Mouse (Mus musculus) hindbrain, embryonic 15.5 days (tissue): ENCODE results near the gene Lcp2. TPM values are rescaled to one million over a fixed set of nuclear protein-coding genes. Genes with fewer than 3 reads are reported as not detected.

Experiments used
- ATAC-seq: fragments of 200-750 bp; cut with Nextera tagmentation; 2 replicates; pipeline ENCODE4 v1.8.0; 2017; ENCODE audit warnings: low read depth, moderate number of reproducible peaks, moderate TSS enrichment; ENCODE audit not compliant: low FRiP score
- H3K27ac ChIP-seq: fragments of 300-500 bp; sonication (generic); replicated peaks from 2 replicates; pipeline ENCODE4 v1.5.1; 2015; ENCODE audit warnings: mild to moderate bottlenecking, inconsistent platforms
- H3K27me3 ChIP-seq: fragments of 300-500 bp; sonication (generic); 2 replicates; pipeline ENCODE4 v1.6.1; 2015; ENCODE audit warnings: control low read depth, inconsistent platforms
- H3K36me3 ChIP-seq: fragments of 300-500 bp; sonication (generic); 2 replicates; pipeline ENCODE4 v1.6.1; 2015; ENCODE audit warnings: control low read depth, inconsistent platforms
- H3K4me1 ChIP-seq: fragments of 300-500 bp; sonication (generic); replicated peaks from 2 replicates; pipeline ENCODE4 v1.6.1; 2015; ENCODE audit warnings: control low read depth, inconsistent platforms
- H3K4me2 ChIP-seq: fragments of 300-500 bp; sonication (generic); 2 replicates; pipeline ENCODE4 v1.6.1; 2015; ENCODE audit warnings: moderate library complexity, mild to moderate bottlenecking, inconsistent platforms
- H3K4me3 ChIP-seq: fragments of 300-500 bp; sonication (generic); 2 replicates; pipeline ENCODE4 v1.5.1; 2015; ENCODE audit warnings: mild to moderate bottlenecking, inconsistent platforms
- H3K9ac ChIP-seq: fragments of 300-500 bp; sonication (generic); 2 replicates; pipeline ENCODE4 v1.6.1; 2015; ENCODE audit warnings: inconsistent platforms
- H3K9me3 ChIP-seq: fragments of 300-500 bp; sonication (generic); 2 replicates; pipeline ENCODE4 v1.6.1; 2016; ENCODE audit warnings: control low read depth, inconsistent platforms
- WGBS: fragments of 180-500 bp; shearing (Covaris S2); methylation state at CpG from one replicate; pipeline ENCODE4 v1.1.7; 2015; 5-methylcytosine and 5-hydroxymethylcytosine counted together
- polyA plus RNA-seq: library from polyadenylated mRNA; unstranded; fragments of >200 nt; fragmentation: Nextera tagmentation; extraction: Ambion mirVana; gene quantifications from 2 replicates; pipeline ENCODE4 v1.2.1, GENCODE M21; 2015

Gene Lcp2
- polyA plus RNA-seq, 1 experiment from 2014 or later: 1.7 TPM

- Histone ChIP-seq H3K4me2 (no peak overlapping the region), H3K4me1 (no peaks in the 10 kb centered on the region), H3K9ac (no peak overlapping the region), H3K9me3 (no peaks in the 10 kb centered on the region), H3K36me3 (no peaks in the 10 kb centered on the region), H3K27ac (no peak overlapping the region), H3K27me3 (no peaks in the 10 kb centered on the region), H3K4me3 (no peak overlapping the region)
- 81% methylated on average over 6 of the region's 6 CpGs for WGBS
- no peak for ATAC-seq
Observed at GRCm38 (mm10) chr11:34012007-34012652, 34.6 kb upstream of the Lcp2 start.

DNA sequence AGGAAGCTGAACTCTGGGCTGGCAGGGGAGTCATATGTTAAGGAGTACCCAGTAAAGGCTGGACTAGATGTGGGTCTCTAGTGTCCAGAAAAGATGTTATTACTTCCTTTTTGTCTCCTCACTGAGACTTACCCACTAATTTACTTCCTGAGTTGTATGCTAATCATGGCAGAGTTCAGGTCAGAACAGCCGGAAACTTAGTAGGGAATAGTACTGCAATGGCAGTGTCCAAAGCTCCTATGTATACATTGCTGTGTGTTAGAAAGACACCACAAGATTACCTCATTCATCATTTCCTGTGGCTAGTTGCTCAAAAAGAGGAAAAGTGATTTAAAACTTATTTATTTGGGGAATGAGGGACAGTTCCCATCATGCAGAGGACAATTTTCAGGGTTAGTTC, 21.6 kb upstream of the Lcp2 start:
- Histone ChIP-seq H3K9ac (no peak overlapping the region), H3K4me1 (no peaks in the 10 kb centered on the region), H3K4me2 (no peak overlapping the region), H3K27ac (no peak overlapping the region), H3K4me3 (no peak overlapping the region), H3K9me3 (no peaks in the 10 kb centered on the region), H3K36me3 (no peaks in the 10 kb centered on the region), H3K27me3 (no peaks in the 10 kb centered on the region)
- no peak for ATAC-seq
- WGBS: 81% methylated on average over 1 of the region's 1 CpGs

DNA sequence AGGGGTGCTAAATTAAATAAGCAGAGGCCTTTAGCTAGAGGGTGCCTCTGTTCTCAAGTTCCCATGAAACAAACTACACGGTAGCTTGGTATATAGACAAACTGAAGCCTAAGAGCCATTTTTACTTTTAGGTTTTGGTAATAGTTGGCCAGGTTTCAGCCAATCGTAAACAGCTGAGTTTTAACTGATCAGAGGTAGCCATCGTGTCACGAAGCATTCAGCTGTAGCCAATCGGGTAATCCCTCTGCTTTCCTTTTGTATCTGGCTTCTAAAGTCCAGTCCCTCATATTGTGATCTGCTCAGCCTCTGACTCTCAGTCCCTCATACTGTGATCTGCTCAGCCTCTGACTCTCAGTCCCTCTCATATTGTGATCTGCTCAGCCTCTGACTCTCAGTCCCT, 17.1 kb upstream of the Lcp2 start:
- no peaks in the 10 kb centered on the region for H3K9me3 ChIP-seq
- 71% methylated on average over 5 of the region's 5 CpGs for WGBS
- no peaks in the 10 kb centered on the region for H3K36me3 ChIP-seq
- no peak overlapping the region for H3K4me3 ChIP-seq
- H3K9ac ChIP-seq: no peak overlapping the region
- no peak overlapping the region for H3K27ac ChIP-seq
- no peak overlapping the region for H3K4me2 ChIP-seq
- H3K27me3 ChIP-seq: no peaks in the 10 kb centered on the region
- no peaks in the 10 kb centered on the region for H3K4me1 ChIP-seq
- no peak for ATAC-seq

GRCm38 (mm10) chr11:34031015-34031805, 15.5 kb upstream of the Lcp2 start:
- Histone ChIP-seq H3K27me3 (no peaks in the 10 kb centered on the region), H3K4me1 (no peaks in the 10 kb centered on the region), H3K27ac (no peak overlapping the region), H3K4me3 (no peak overlapping the region), H3K9me3 (no peaks in the 10 kb centered on the region), H3K9ac (no peak overlapping the region), H3K4me2 (no peak overlapping the region), H3K36me3 (no peaks in the 10 kb centered on the region)
- 73% methylated on average over 8 of the region's 8 CpGs for WGBS
- ATAC-seq: no peak

DNA sequence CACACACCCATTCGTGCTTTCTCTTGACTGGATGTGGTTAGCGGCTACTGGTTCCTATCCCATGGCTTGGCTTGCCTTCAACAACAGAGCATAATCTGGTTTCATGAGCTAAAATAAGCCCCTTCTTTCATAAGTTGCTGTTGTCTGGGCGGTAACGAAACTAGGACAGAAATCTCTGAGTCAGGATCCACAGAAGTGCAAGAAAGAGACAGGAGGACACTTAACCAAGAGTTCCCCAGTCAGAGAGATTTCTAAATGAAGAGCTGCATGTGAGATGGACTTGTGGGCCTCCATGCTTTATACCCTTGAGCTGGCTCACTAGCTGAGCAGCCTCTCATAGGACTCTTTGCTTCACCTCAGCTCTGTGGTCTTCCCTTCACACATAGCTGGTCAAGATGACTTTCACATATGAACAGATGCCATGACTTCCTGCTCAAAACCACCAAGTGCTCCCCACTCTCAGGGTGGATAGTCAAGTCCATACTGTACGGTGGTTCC, 12.7 kb upstream of the Lcp2 start:
- Histone ChIP-seq H3K4me3 (no peak overlapping the region), H3K4me1 (no peaks in the 10 kb centered on the region), H3K27me3 (no peaks in the 10 kb centered on the region), H3K27ac (no peak overlapping the region), H3K4me2 (no peak overlapping the region), H3K9me3 (no peaks in the 10 kb centered on the region), H3K9ac (no peak overlapping the region), H3K36me3 (no peaks in the 10 kb centered on the region)
- WGBS: 95% methylated on average over 5 of the region's 5 CpGs
- no peak for ATAC-seq

- H3K4me3 ChIP-seq: no peak overlapping the region
- ATAC-seq: no peak
- no peak overlapping the region for H3K4me2 ChIP-seq
- no peaks in the 10 kb centered on the region for H3K9me3 ChIP-seq
- H3K4me1 ChIP-seq: no peaks in the 10 kb centered on the region
- H3K9ac ChIP-seq: no peak overlapping the region
- H3K27ac ChIP-seq: no peak overlapping the region
- H3K27me3 ChIP-seq: no peaks in the 10 kb centered on the region
- H3K36me3 ChIP-seq: no peaks in the 10 kb centered on the region
- 78% methylated on average over 2 of the region's 2 CpGs for WGBS
Observed at GRCm38 (mm10) chr11:34034794-34035193, 11.9 kb upstream of the Lcp2 start.

DNA sequence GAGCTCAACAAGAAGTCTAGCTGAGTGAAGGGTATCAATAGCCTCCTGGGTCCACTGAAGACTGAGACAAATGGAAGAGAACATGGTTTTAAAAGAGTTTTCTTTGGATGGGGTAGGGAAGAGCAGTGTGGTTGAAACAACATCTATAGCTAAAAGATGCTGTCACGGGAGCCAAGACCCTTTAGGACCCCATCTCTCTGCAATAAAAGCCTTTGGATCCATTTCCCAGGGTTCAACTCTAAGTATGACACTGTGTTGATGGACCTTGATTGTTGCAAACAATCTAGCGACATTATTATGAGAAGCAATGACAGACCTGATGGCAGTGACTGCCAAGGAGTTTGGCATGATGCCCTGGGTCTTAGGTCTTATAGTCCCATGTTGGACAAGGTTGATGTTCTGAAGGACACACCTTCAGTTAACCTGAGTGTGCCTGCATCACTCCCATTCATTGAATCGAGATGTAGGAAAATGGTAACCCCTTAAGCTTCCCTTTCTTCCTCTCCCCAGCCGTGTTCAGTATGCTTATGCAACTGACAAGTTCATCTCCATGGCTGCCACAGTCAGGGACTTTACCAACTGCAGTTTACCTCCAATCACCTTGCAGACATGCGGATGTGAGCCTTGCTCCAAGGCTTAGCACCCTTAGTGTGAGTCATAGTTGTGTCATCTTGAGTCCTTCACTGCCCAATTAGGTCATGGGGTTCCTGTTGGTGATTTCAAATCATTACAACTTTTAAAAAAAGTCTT, 10.6 kb upstream of the Lcp2 start:
- Histone ChIP-seq H3K4me3 (no peak overlapping the region), H3K9me3 (no peaks in the 10 kb centered on the region), H3K9ac (no peak overlapping the region), H3K27me3 (no peaks in the 10 kb centered on the region), H3K4me1 (no peaks in the 10 kb centered on the region), H3K36me3 (no peaks in the 10 kb centered on the region), H3K4me2 (no peak overlapping the region), H3K27ac (no peak overlapping the region)
- WGBS: 88% methylated on average over 5 of the region's 5 CpGs
- ATAC-seq: no peak

DNA sequence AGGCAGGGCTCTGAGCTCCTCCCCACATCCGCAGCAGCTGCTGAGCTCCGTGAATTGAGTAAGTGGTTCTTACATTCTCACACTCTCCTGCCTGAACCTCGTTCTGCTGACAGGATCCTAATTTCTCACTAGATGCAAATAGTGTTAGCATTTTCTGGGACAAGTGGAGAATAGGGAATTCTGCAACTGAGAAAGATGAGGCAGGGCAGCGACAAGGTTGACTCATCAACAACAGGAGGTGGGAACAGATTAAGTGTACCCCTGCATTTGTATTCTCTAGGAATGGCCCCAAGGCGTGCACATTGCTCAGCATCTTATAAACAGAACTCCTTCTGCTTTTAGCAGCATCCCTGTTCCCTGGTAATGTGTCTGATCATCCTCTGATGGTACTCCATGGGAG, 6.7 kb upstream of the Lcp2 start:
- no peak overlapping the region for H3K4me3 ChIP-seq
- no peaks in the 10 kb centered on the region for H3K36me3 ChIP-seq
- H3K4me2 ChIP-seq: no peak overlapping the region
- H3K27me3 ChIP-seq: no peaks in the 10 kb centered on the region
- H3K9ac ChIP-seq: no peak overlapping the region
- no peak overlapping the region for H3K27ac ChIP-seq
- no peaks in the 10 kb centered on the region for H3K9me3 ChIP-seq
- ATAC-seq: no peak
- H3K4me1 ChIP-seq: no peaks in the 10 kb centered on the region
- WGBS: 71% methylated on average over 5 of the region's 5 CpGs

- 90% methylated on average over 1 of the region's 1 CpGs for WGBS
- Histone ChIP-seq H3K9ac (no peak overlapping the region), H3K27ac (no peak overlapping the region), H3K9me3 (no peaks in the 10 kb centered on the region), H3K4me3 (no peak overlapping the region), H3K27me3 (no peaks in the 10 kb centered on the region), H3K4me1 (no peaks in the 10 kb centered on the region), H3K36me3 (no peaks in the 10 kb centered on the region), H3K4me2 (no peak overlapping the region)
- no peak for ATAC-seq
Observed at GRCm38 (mm10) chr11:34042808-34043207, 3.9 kb upstream of the Lcp2 start.

GRCm38 (mm10) chr11:34047542-34047937, 820 bp downstream of the Lcp2 start:
- H3K9me3 ChIP-seq: no peaks in the 10 kb centered on the region
- H3K9ac ChIP-seq: no peak overlapping the region
- no peaks in the 10 kb centered on the region for H3K27me3 ChIP-seq
- WGBS: 87% methylated on average over 5 of the region's 5 CpGs
- ATAC-seq: no peak
- no peaks in the 10 kb centered on the region for H3K36me3 ChIP-seq
- no peak overlapping the region for H3K4me3 ChIP-seq
- no peak overlapping the region for H3K27ac ChIP-seq
- no peak overlapping the region for H3K4me2 ChIP-seq
- no peaks in the 10 kb centered on the region for H3K4me1 ChIP-seq

DNA sequence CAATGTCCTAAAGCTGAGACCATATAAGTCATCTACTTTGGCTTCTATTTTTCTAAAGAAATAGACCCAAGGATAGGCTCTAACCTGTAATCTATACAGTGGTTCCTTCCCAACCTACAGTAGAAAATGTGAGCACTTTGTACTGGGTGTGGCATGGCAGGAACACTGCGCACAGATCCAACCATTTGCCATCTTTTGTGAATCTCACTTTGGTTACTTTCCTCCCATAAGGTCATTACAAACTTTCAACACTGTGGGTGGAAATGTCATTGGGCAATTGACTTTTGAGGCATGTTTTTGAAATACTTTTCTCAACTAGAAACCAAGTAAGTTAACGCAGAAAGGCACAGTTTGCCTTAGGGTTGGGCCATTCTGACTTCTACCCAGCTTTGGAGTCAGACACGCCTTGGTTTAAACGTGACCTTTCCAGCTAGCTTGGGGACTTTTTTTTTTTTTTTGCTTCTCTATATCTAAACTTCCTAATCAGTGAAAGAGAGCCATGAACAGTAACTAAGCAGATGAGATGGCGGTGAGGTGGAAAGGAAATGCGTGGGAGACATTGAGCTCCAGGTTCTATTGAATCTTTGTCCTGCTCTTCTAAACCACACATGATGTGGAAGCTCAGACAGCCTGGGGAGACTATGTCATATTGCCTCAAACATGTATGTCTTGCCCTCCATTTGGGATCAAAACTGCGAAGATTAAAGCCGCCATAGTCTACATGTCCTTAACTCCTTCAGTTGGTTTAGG, 1.8 kb downstream of the Lcp2 start:
- H3K4me1 ChIP-seq: no peaks in the 10 kb centered on the region
- ATAC-seq: no peak
- no peak overlapping the region for H3K4me2 ChIP-seq
- no peak overlapping the region for H3K27ac ChIP-seq
- no peak overlapping the region for H3K4me3 ChIP-seq
- H3K27me3 ChIP-seq: no peaks in the 10 kb centered on the region
- no peaks in the 10 kb centered on the region for H3K9me3 ChIP-seq
- no peak overlapping the region for H3K9ac ChIP-seq
- 91% methylated on average over 8 of the region's 8 CpGs for WGBS
- no peaks in the 10 kb centered on the region for H3K36me3 ChIP-seq

GRCm38 (mm10) chr11:34049125-34049379, 2.3 kb downstream of the Lcp2 start:
- no peak for ATAC-seq

More at GRCm38 (mm10) chr11:34049125-34049379, 2.3 kb downstream of the Lcp2 start:
- no peaks in the 10 kb centered on the region for H3K27me3 ChIP-seq
- H3K9ac ChIP-seq: no peak overlapping the region
- H3K27ac ChIP-seq: no peak overlapping the region
- no peaks in the 10 kb centered on the region for H3K4me1 ChIP-seq
- 95% methylated on average over 1 of the region's 1 CpGs for WGBS
- no peak overlapping the region for H3K4me3 ChIP-seq
- H3K36me3 ChIP-seq: no peaks in the 10 kb centered on the region
- no peaks in the 10 kb centered on the region for H3K9me3 ChIP-seq
- no peak overlapping the region for H3K4me2 ChIP-seq
